Mouse (Mus musculus) heart, adult 2 months (tissue): ENCODE results near the gene Helq.

Experiments
- CTCF ChIP-seq: fragments of 200-600 bp; IDR thresholded peaks from 2 replicates; pipeline ENCODE4 v1.8.1; 2022; ENCODE audit warnings: antibody characterized with exemption, mild to moderate bottlenecking, moderate library complexity
- POLR2A ChIP-seq: fragments of 200-500 bp; IDR thresholded peaks from 2 replicates; pipeline ENCODE4 v1.6.1; 2011; ENCODE audit warnings: mild to moderate bottlenecking, low read depth, low read length, control low read depth; ENCODE audit not compliant: insufficient read depth

GRCm38 (mm10) chr5:100738802-100739201 is 59.6 kb downstream of the Helq start:
- TF ChIP-seq CTCF (no peak), POLR2A (no peak)
